Mouse (Mus musculus): ENCODE results near the gene Strc. TPM values are rescaled to one million over a fixed set of nuclear protein-coding genes. Genes with fewer than 3 reads are reported as not detected.

Strc gene
- polyA plus RNA-seq, 1 experiment from 2014 or later, result not detected

- Histone ChIP-seq H3K4me1 (ENCODE audit: insufficient read depth, low read length) (no peaks in the 10 kb centered on the region), H3K4me2 (replicated peaks; ENCODE audit: low read depth, low read length) (no peak overlapping the region), H3K36me3 (ENCODE audit: insufficient read depth, low read length) (no peaks in the 10 kb centered on the region; the same call in 1 of the 2 replicates), H3K27ac (ENCODE audit: low read length) (no peak overlapping the region), H3K9ac (replicated peaks; ENCODE audit: low read length) (no peak overlapping the region), H3K9me3 (ENCODE audit: low read length) (no peaks in the 10 kb centered on the region), H3K27me3 (ENCODE audit: insufficient read depth, low read length) (no peaks in the 10 kb centered on the region), H3K4me3 (ENCODE audit: low read length) (no peak overlapping the region)
- no peak for ATAC-seq (ENCODE audit: low FRiP score, low TSS enrichment)
- WGBS, result 94% methylated on average over 10 of the region's 10 CpGs
These were observed 63.9 kb downstream of the Strc start for GRCm38 (mm10) chr2:121323041-121323440.

DNA sequence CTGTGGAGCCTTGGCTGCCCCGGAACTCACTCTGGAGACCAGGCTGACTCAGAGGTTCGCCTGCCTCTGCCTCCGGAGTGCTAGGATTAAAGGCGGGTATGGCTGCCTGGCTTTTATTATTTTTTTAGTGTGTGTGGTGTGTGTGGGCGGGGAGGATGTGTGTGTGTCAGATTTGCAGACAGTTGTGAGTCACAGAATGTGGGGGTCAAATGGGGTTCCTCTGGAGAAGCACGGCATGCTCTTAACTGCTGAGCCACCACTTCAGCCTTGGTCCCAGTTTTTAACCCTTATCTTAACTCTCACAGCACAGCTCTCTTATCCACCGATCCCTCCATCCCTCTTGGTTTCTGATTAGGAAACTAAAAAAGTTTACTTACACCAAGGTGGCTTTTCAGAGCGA, 70.7 kb downstream of the Strc start:
- WGBS, result 71% methylated on average over 8 of the region's 8 CpGs
- Histone ChIP-seq H3K9me3 (ENCODE audit: low read length) (no peaks in the 10 kb centered on the region), H3K36me3 (ENCODE audit: insufficient read depth, low read length) (no peaks in the 10 kb centered on the region; the same call in none of the 2 replicates), H3K9ac (replicated peaks; ENCODE audit: low read length) (no peak overlapping the region), H3K4me3 (ENCODE audit: low read length) (no peak overlapping the region), H3K4me2 (replicated peaks; ENCODE audit: low read depth, low read length) (no peak overlapping the region), H3K27ac (ENCODE audit: low read length) (no peak overlapping the region), H3K27me3 (ENCODE audit: insufficient read depth, low read length) (no peaks in the 10 kb centered on the region), H3K4me1 (ENCODE audit: insufficient read depth, low read length) (no peaks in the 10 kb centered on the region)
- no peak for ATAC-seq (ENCODE audit: low FRiP score, low TSS enrichment)

Other genes with a start within 250 kb of the Strc start
- gene Adal, start 246.7 kb downstream of the Strc start, polyA plus RNA-seq (2015; fragmentation: Nextera tagmentation; extraction: Ambion mirVana), result 23.9 and 26.2 TPM in 2 replicates
- gene Lcmt2, start 246.5 kb downstream of the Strc start, polyA plus RNA-seq (2015; fragmentation: Nextera tagmentation; extraction: Ambion mirVana), result 26.3 and 28.4 TPM in 2 replicates
- 56.9 and 69.4 TPM in 2 replicates for gene Tubgcp4, start 216.5 kb downstream of the Strc start, polyA plus RNA-seq (2015; fragmentation: Nextera tagmentation; extraction: Ambion mirVana)
- 12.1 and 15.6 TPM in 2 replicates for gene Zscan29, start 216.0 kb downstream of the Strc start, polyA plus RNA-seq (2015; fragmentation: Nextera tagmentation; extraction: Ambion mirVana)
- gene Trp53bp1, start 115.8 kb downstream of the Strc start, polyA plus RNA-seq (2015; fragmentation: Nextera tagmentation; extraction: Ambion mirVana), result 64.0 and 71.5 TPM in 2 replicates
- gene Map1a, start 97.6 kb downstream of the Strc start, polyA plus RNA-seq (2015; fragmentation: Nextera tagmentation; extraction: Ambion mirVana), result 2.5 and 3.2 TPM in 2 replicates
- gene Ppip5k1, start 31.8 kb downstream of the Strc start, polyA plus RNA-seq (2015; fragmentation: Nextera tagmentation; extraction: Ambion mirVana), result 14.4 and 15.8 TPM in 2 replicates
- gene Ckmt1, start 29.5 kb downstream of the Strc start, polyA plus RNA-seq (2015; fragmentation: Nextera tagmentation; extraction: Ambion mirVana), result 28.2 and 34.6 TPM in 2 replicates
- 838 and 877 TPM in 2 replicates for gene Pdia3, start 26.6 kb upstream of the Strc start, polyA plus RNA-seq (2015; fragmentation: Nextera tagmentation; extraction: Ambion mirVana)
- gene Catsper2, start 26.6 kb upstream of the Strc start, polyA plus RNA-seq (2015; fragmentation: Nextera tagmentation; extraction: Ambion mirVana), result 2.0 and 3.0 TPM in 2 replicates
- gene Ell3, start 57.1 kb upstream of the Strc start, polyA plus RNA-seq (2015; fragmentation: Nextera tagmentation; extraction: Ambion mirVana), result 12.3 and 14.5 TPM in 2 replicates
- gene Serf2, start 62.0 kb upstream of the Strc start, polyA plus RNA-seq (2015; fragmentation: Nextera tagmentation; extraction: Ambion mirVana), result 448 and 451 TPM in 2 replicates
- gene Hypk, start 66.1 kb upstream of the Strc start, polyA plus RNA-seq (2015; fragmentation: Nextera tagmentation; extraction: Ambion mirVana), result 104 and 106 TPM in 2 replicates
- 0.09 and 0.18 TPM in 2 replicates for gene Serinc4, start 69.6 kb upstream of the Strc start, polyA plus RNA-seq (2015; fragmentation: Nextera tagmentation; extraction: Ambion mirVana)
- gene Mfap1b, start 86.9 kb upstream of the Strc start, polyA plus RNA-seq (2015; fragmentation: Nextera tagmentation; extraction: Ambion mirVana), result 56.7 and 57.2 TPM in 2 replicates
- gene Mfap1a, start 119.5 kb upstream of the Strc start, polyA plus RNA-seq (2015; fragmentation: Nextera tagmentation; extraction: Ambion mirVana), result 28.3 and 30.6 TPM in 2 replicates
- 6.7 and 8.4 TPM in 2 replicates for gene Wdr76, start 119.6 kb upstream of the Strc start, polyA plus RNA-seq (2015; fragmentation: Nextera tagmentation; extraction: Ambion mirVana)